Mouse (Mus musculus) G1E (cell line): ENCODE data around the gene Sstr3. TPM values are rescaled to one million over a fixed set of nuclear protein-coding genes. Genes with fewer than 3 reads are reported as not detected.

Experiments
- ATAC-seq: 2 replicates; pipeline ENCODE4 v1.8.0; 2016; ENCODE audit warnings: mild to moderate bottlenecking; ENCODE audit not compliant: insufficient number of reproducible peaks, poor library complexity, low FRiP score, severe bottlenecking; ENCODE audit errors: extremely low read depth
- DNase-seq: peaks from one replicate; pipeline ENCODE4 v3.0.0; 2012; ENCODE audit warnings: low spot score
- H3K27me3 ChIP-seq: 2 replicates; pipeline ENCODE4 v1.6.1; 2012; ENCODE audit warnings: mild to moderate bottlenecking, low read length, inconsistent platforms; ENCODE audit not compliant: insufficient read depth
- H3K36me3 ChIP-seq: replicated peaks from 2 replicates; pipeline ENCODE3; 2012; ENCODE audit warnings: mild to moderate bottlenecking, inconsistent platforms
- H3K4me1 ChIP-seq: 2 replicates; pipeline ENCODE4 v1.6.1; 2012; ENCODE audit warnings: low read depth, low read length, inconsistent platforms, mixed read lengths; ENCODE audit not compliant: insufficient read depth
- H3K4me3 ChIP-seq: 2 replicates; pipeline ENCODE4 v1.5.1; 2012; ENCODE audit warnings: low read depth, mild to moderate bottlenecking, inconsistent platforms, low read length, moderate library complexity, mixed read lengths
- H3K9me3 ChIP-seq: replicated peaks from 2 replicates; pipeline ENCODE4 v1.6.1; 2012; ENCODE audit warnings: inconsistent platforms
- CTCF ChIP-seq: IDR thresholded peaks from 2 replicates; pipeline ENCODE4 v1.5.1; 2012; ENCODE audit warnings: low read depth, low read length, inconsistent platforms, mixed read lengths
- GATA1 ChIP-seq: IDR thresholded peaks from 2 replicates; pipeline ENCODE4 v1.6.1; 2012; ENCODE audit warnings: borderline replicate concordance, low read length, inconsistent platforms, mixed read lengths
- GATA2 ChIP-seq: IDR thresholded peaks from 2 replicates; pipeline ENCODE4 v1.6.1; 2012; ENCODE audit warnings: low read depth, low read length, inconsistent platforms, borderline replicate concordance
- POLR2AphosphoS5 ChIP-seq: IDR thresholded peaks from 2 replicates; pipeline ENCODE4 v1.6.1; 2012; ENCODE audit warnings: low read depth, low read length, inconsistent platforms; ENCODE audit not compliant: insufficient replicate concordance
- TAL1 ChIP-seq: conservative IDR thresholded peaks from 2 replicates; pipeline ENCODE4 v1.6.1; 2012; ENCODE audit warnings: low read depth, low read length, inconsistent platforms, mixed read lengths
- polyA plus RNA-seq: library from polyadenylated mRNA; stranded (reverse); fragments of >175 nt; gene quantifications from 2 replicates; pipeline ENCODE4 v1.2.3, GENCODE M21; 2012
- total RNA-seq, 2 experiments: library from RNA; stranded (forward) in 1 of 2; stranded (reverse) in 1 of 2; fragments of 200-1000 nt in 1 of 2; fragments of >200 nt in 1 of 2; fragmentation: Nextera tagmentation in 1 of 2; gene quantifications; 2 replicates each; pipeline ENCODE4 v1.2.3; 2014 to 2017

Sstr3 gene
- total and polyA plus RNA-seq, 3 experiments, result 0.05 TPM; not detected in 2

DNA sequence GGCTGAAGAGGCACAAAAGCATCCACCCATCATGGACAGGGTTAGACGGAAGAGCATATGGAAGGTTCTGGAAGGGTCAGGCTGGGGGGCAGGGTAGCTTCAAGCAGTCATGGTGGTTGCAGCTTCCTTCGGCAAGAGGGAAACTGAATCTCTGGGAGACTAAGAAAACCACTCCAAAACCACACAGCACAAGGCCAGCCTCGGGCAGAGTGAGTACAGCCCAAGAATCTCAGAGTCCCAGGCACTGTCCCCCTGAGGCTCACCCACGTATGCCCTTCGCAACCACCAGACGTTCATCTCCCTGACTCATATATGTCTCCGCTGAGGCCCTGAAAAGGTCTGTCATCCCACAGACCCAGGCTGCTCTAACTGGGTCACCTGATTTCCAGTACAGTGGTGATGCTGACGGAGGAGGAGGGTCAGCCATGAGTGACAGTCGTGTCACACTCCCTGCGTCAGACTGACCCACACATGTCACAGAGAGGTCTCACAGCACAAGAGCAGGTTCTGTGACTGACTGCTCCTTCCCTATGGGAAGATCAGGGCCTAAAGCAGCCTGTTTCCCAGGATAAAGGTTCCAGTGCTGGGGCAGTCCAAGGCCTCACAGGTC lies 51.0 kb downstream of the Sstr3 start:
- no peak for ATAC-seq
- no peaks in the 10 kb centered on the region for H3K36me3 ChIP-seq
- no peak for DNase-seq
- peaks cover 24% of the 10 kb centered on the region for H3K27me3 ChIP-seq
- TF ChIP-seq GATA1 (no peak), GATA2 (no peak), CTCF (no peak), TAL1 (no peak), POLR2AphosphoS5 (no peak)
- no peak overlapping the region for H3K4me3 ChIP-seq
- H3K9me3 ChIP-seq, result no peaks in the 10 kb centered on the region
- no peaks in the 10 kb centered on the region for H3K4me1 ChIP-seq

GRCm38 (mm10) chr15:78491301-78491700 lies 53.2 kb downstream of the Sstr3 start:
- H3K36me3 ChIP-seq, result no peaks in the 10 kb centered on the region
- TF ChIP-seq GATA1 (no peak), GATA2 (no peak), CTCF (no peak), TAL1 (no peak), POLR2AphosphoS5 (no peak)
- H3K27me3 ChIP-seq, result peaks cover 26% of the 10 kb centered on the region
- no peak for ATAC-seq
- H3K9me3 ChIP-seq, result no peaks in the 10 kb centered on the region
- no peak for DNase-seq
- H3K4me1 ChIP-seq, result no peaks in the 10 kb centered on the region
- no peak overlapping the region for H3K4me3 ChIP-seq

GRCm38 (mm10) chr15:78489906-78490305 lies 54.6 kb downstream of the Sstr3 start:
- no peaks in the 10 kb centered on the region for H3K4me1 ChIP-seq
- no peaks in the 10 kb centered on the region for H3K9me3 ChIP-seq
- H3K4me3 ChIP-seq, result no peak overlapping the region
- DNase-seq, result no peak
- no peaks in the 10 kb centered on the region for H3K36me3 ChIP-seq
- peaks cover 36% of the 10 kb centered on the region for H3K27me3 ChIP-seq
- TF ChIP-seq GATA1 (no peak), GATA2 (no peak), POLR2AphosphoS5 (no peak), CTCF (no peak), TAL1 (no peak)
- no peak for ATAC-seq

GRCm38 (mm10) chr15:78489248-78489647 lies 55.2 kb downstream of the Sstr3 start:
- DNase-seq (no peak), ATAC-seq (no peak)
- Histone ChIP-seq H3K4me3 (no peak overlapping the region), H3K9me3 (no peaks in the 10 kb centered on the region), H3K27me3 (peaks cover 33% of the 10 kb centered on the region), H3K36me3 (no peaks in the 10 kb centered on the region), H3K4me1 (no peaks in the 10 kb centered on the region)
- TF ChIP-seq GATA2, result no peak
- TF ChIP-seq CTCF, result no peak
- no peak for TF ChIP-seq POLR2AphosphoS5
- no peak for TF ChIP-seq TAL1
- no peak for TF ChIP-seq GATA1

DNA sequence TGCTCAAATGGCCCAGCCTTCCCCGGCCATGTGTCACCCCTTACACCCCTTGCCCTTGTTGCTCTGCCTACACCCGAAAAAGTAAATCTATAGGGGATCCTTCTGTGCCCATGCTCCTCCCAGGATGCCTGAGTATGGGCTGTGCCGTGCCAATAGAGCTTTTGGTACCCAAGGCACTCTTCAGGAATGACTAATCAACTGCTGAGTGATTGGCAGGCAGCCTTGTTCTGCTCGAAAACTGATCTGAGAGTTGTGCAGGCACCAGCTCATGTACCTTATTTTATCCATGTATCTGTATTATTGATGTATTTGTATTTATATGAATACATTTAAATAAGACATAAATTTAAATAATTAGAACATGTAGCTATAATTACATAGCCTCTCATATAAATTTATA lies 57.4 kb downstream of the Sstr3 start:
- H3K36me3 ChIP-seq, result no peaks in the 10 kb centered on the region
- no peaks in the 10 kb centered on the region for H3K9me3 ChIP-seq
- H3K4me1 ChIP-seq, result no peaks in the 10 kb centered on the region
- H3K27me3 ChIP-seq, result peaks cover 45% of the 10 kb centered on the region
- TF ChIP-seq TAL1 (no peak), CTCF (no peak), GATA2 (no peak), GATA1 (no peak), POLR2AphosphoS5 (no peak)
- DNase-seq (no peak), ATAC-seq (no peak)
- no peak overlapping the region for H3K4me3 ChIP-seq

Other genes with a start within 250 kb of the Sstr3 start
- 41.4 and 46.8 TPM in 2 replicates for gene Csf2rb2, start 239.0 kb downstream of the Sstr3 start, total RNA-seq (2014; fragmentation: Nextera tagmentation)
- 41.9 and 42.1 TPM in 2 replicates for gene Csf2rb2, start 239.0 kb downstream of the Sstr3 start, total RNA-seq (2017)
- gene Csf2rb2, start 239.0 kb downstream of the Sstr3 start, polyA plus RNA-seq, result 15.4 and 17.3 TPM in 2 replicates
- gene Csf2rb, start 218.9 kb downstream of the Sstr3 start, total RNA-seq (2014; fragmentation: Nextera tagmentation), result 219 and 232 TPM in 2 replicates
- 155 and 178 TPM in 2 replicates for gene Csf2rb, start 218.9 kb downstream of the Sstr3 start, total RNA-seq (2017)
- 67.0 and 145 TPM in 2 replicates for gene Csf2rb, start 218.9 kb downstream of the Sstr3 start, polyA plus RNA-seq
- gene Tex33, start 148.8 kb downstream of the Sstr3 start, total RNA-seq (2014; fragmentation: Nextera tagmentation), result not detected in 2 replicates
- gene Tex33, start 148.8 kb downstream of the Sstr3 start, total RNA-seq (2017), result 0.49 TPM in 1 of 2 replicates, not detected in the other
- not detected in 2 replicates for gene Tex33, start 148.8 kb downstream of the Sstr3 start, polyA plus RNA-seq
- 3.6 and 4.3 TPM in 2 replicates for gene Tst, start 138.8 kb downstream of the Sstr3 start, total RNA-seq (2014; fragmentation: Nextera tagmentation)
- gene Tst, start 138.8 kb downstream of the Sstr3 start, total RNA-seq (2017), result 0.93 and 1.3 TPM in 2 replicates
- gene Tst, start 138.8 kb downstream of the Sstr3 start, polyA plus RNA-seq, result 1.7 and 1.8 TPM in 2 replicates
- gene Mpst, start 138.3 kb downstream of the Sstr3 start, total RNA-seq (2014; fragmentation: Nextera tagmentation), result 7.3 and 19.9 TPM in 2 replicates
- gene Mpst, start 138.3 kb downstream of the Sstr3 start, total RNA-seq (2017), result 20.2 and 22.7 TPM in 2 replicates
- 101 and 115 TPM in 2 replicates for gene Mpst, start 138.3 kb downstream of the Sstr3 start, polyA plus RNA-seq
- not detected in 2 replicates for gene Kctd17, start 116.1 kb downstream of the Sstr3 start, total RNA-seq (2014; fragmentation: Nextera tagmentation)
- gene Kctd17, start 116.1 kb downstream of the Sstr3 start, total RNA-seq (2017), result 0.05 TPM in 1 of 2 replicates, not detected in the other
- 0.04 TPM in 1 of 2 replicates, not detected in the other for gene Kctd17, start 116.1 kb downstream of the Sstr3 start, polyA plus RNA-seq
- gene Tmprss6, start 76.1 kb downstream of the Sstr3 start, total RNA-seq (2014; fragmentation: Nextera tagmentation), result not detected in 2 replicates
- gene Tmprss6, start 76.1 kb downstream of the Sstr3 start, total RNA-seq (2017), result 0.11 TPM in 1 of 2 replicates, not detected in the other
- not detected in 2 replicates for gene Tmprss6, start 76.1 kb downstream of the Sstr3 start, polyA plus RNA-seq
- not detected in 2 replicates for gene Il2rb, start 49.4 kb downstream of the Sstr3 start, total RNA-seq (2014; fragmentation: Nextera tagmentation)
- gene Il2rb, start 49.4 kb downstream of the Sstr3 start, total RNA-seq (2017), result under 0.01 and 0.05 TPM in 2 replicates
- gene Il2rb, start 49.4 kb downstream of the Sstr3 start, polyA plus RNA-seq, result not detected in 2 replicates
- not detected in 2 replicates for gene C1qtnf6, start 13.3 kb downstream of the Sstr3 start, total RNA-seq (2014; fragmentation: Nextera tagmentation)
- gene C1qtnf6, start 13.3 kb downstream of the Sstr3 start, total RNA-seq (2017), result 0.11 and 0.41 TPM in 2 replicates
- not detected in 2 replicates for gene C1qtnf6, start 13.3 kb downstream of the Sstr3 start, polyA plus RNA-seq
- gene Rac2, start 28.1 kb upstream of the Sstr3 start, total RNA-seq (2014; fragmentation: Nextera tagmentation), result 647 and 735 TPM in 2 replicates
- 713 and 736 TPM in 2 replicates for gene Rac2, start 28.1 kb upstream of the Sstr3 start, total RNA-seq (2017)
- 981 and 1,035 TPM in 2 replicates for gene Rac2, start 28.1 kb upstream of the Sstr3 start, polyA plus RNA-seq
- gene Cyth4, start 52.4 kb upstream of the Sstr3 start, total RNA-seq (2014; fragmentation: Nextera tagmentation), result not detected in 2 replicates
- gene Cyth4, start 52.4 kb upstream of the Sstr3 start, total RNA-seq (2017), result 1.4 and 1.5 TPM in 2 replicates
- gene Cyth4, start 52.4 kb upstream of the Sstr3 start, polyA plus RNA-seq, result 0.04 and 0.26 TPM in 2 replicates
- gene Elfn2, start 174.1 kb upstream of the Sstr3 start, total RNA-seq (2014; fragmentation: Nextera tagmentation), result not detected in 2 replicates
- 0.05 TPM in 1 of 2 replicates, not detected in the other for gene Elfn2, start 174.1 kb upstream of the Sstr3 start, total RNA-seq (2017)
- gene Elfn2, start 174.1 kb upstream of the Sstr3 start, polyA plus RNA-seq, result not detected in 2 replicates
- gene Mfng, start 228.8 kb upstream of the Sstr3 start, total RNA-seq (2014; fragmentation: Nextera tagmentation), result not detected in 2 replicates
- not detected in 2 replicates for gene Mfng, start 228.8 kb upstream of the Sstr3 start, total RNA-seq (2017)
- gene Mfng, start 228.8 kb upstream of the Sstr3 start, polyA plus RNA-seq, result not detected in 2 replicates